Mouse (Mus musculus) testis, postnatal 10 days (tissue): Measurements from ENCODE around the gene Camta1.

Experiments used
- DNase-seq: peaks from one replicate; pipeline ENCODE4 v3.0.0; 2021; ENCODE audit warnings: low spot score

Gene Camta1

GRCm38 (mm10) chr4:151779962-151780459 is 81.7 kb downstream of the Camta1 start:
- DNase-seq, result no peak

- DNase-seq, result no peak
Measured at GRCm38 (mm10) chr4:151778511-151778910, 83.2 kb downstream of the Camta1 start.

- no peak for DNase-seq
Measured at GRCm38 (mm10) chr4:151777451-151777850, 84.2 kb downstream of the Camta1 start.

GRCm38 (mm10) chr4:151775441-151775840 is 86.2 kb downstream of the Camta1 start:
- DNase-seq, result no peak

- no peak for DNase-seq
Measured at GRCm38 (mm10) chr4:151773651-151774050, 88.0 kb downstream of the Camta1 start.

- no peak for DNase-seq
Measured at GRCm38 (mm10) chr4:151773007-151773406, 88.7 kb downstream of the Camta1 start.

- DNase-seq, result no peak
Measured at GRCm38 (mm10) chr4:151770697-151771096, 91.0 kb downstream of the Camta1 start.

- no peak for DNase-seq
Measured at GRCm38 (mm10) chr4:151767786-151768185, 93.9 kb downstream of the Camta1 start.

- no peak for DNase-seq
Measured at GRCm38 (mm10) chr4:151767361-151767760, 94.3 kb downstream of the Camta1 start.

GRCm38 (mm10) chr4:151765376-151765775 is 96.3 kb downstream of the Camta1 start:
- no peak for DNase-seq

GRCm38 (mm10) chr4:151763928-151764327 is 97.7 kb downstream of the Camta1 start:
- peak; percentile 75 for DNase-seq

GRCm38 (mm10) chr4:151759095-151759494 is 102.6 kb downstream of the Camta1 start:
- no peak for DNase-seq

- no peak for DNase-seq
Measured at GRCm38 (mm10) chr4:151758337-151758736, 103.3 kb downstream of the Camta1 start.

- DNase-seq, result no peak
Measured at GRCm38 (mm10) chr4:151757261-151757660, 104.4 kb downstream of the Camta1 start.

- DNase-seq, result no peak
Measured at GRCm38 (mm10) chr4:151756400-151756799, 105.3 kb downstream of the Camta1 start.

GRCm38 (mm10) chr4:151753231-151753630 is 108.4 kb downstream of the Camta1 start:
- DNase-seq, result no peak

- no peak for DNase-seq
Measured at GRCm38 (mm10) chr4:151752551-151752950, 109.1 kb downstream of the Camta1 start.

GRCm38 (mm10) chr4:151751270-151751945 is 110.3 kb downstream of the Camta1 start:
- no peak for DNase-seq

- no peak for DNase-seq
Measured at GRCm38 (mm10) chr4:151747723-151748122, 114.0 kb downstream of the Camta1 start.

GRCm38 (mm10) chr4:151746002-151746606 is 115.6 kb downstream of the Camta1 start:
- DNase-seq, result no peak

- no peak for DNase-seq
Measured at GRCm38 (mm10) chr4:151741249-151742137, 120.2 kb downstream of the Camta1 start.

- DNase-seq, result no peak
Measured at GRCm38 (mm10) chr4:151739348-151739956, 122.2 kb downstream of the Camta1 start.
